Mouse (Mus musculus): ENCODE data around the gene Lrrc2.

DNA sequence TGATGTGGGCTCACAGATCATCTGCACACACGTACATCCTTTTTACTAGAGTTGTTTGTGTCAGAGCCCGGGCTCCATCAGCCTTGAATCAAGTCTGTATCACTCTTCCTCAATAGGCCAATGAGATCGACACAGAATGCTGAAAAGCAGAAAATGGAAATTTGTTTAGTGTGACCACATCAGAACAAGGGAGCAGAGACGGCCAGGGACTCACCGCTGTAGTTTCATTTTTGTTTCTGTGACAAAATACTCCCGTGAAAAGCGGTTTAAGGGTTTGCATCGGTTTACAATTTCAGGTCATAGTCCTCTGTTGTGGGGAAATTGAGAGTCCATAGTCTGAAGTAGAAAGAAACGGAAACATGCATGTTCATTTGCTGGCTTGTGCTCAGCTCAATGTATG lies 51.9 kb downstream of the Lrrc2 start:
- no peak for TF ChIP-seq CTCF (IDR thresholded peaks at IDR 0.05; ENCODE audit: control insufficient read depth, insufficient read depth, insufficient replicate concordance, low read depth, low read length)
- no peak for TF ChIP-seq POLR2A (IDR thresholded peaks at IDR 0.05; ENCODE audit: control insufficient read depth, low read depth, low read length)
